Mouse (Mus musculus) T-cell, adult 2 months (primary cell): ENCODE results near the gene Kcnt2.

Experiments
- DNase-seq: peaks from one replicate; pipeline ENCODE4 v3.0.0; 2022; ENCODE audit warnings: low spot score

The Kcnt2 gene

DNA sequence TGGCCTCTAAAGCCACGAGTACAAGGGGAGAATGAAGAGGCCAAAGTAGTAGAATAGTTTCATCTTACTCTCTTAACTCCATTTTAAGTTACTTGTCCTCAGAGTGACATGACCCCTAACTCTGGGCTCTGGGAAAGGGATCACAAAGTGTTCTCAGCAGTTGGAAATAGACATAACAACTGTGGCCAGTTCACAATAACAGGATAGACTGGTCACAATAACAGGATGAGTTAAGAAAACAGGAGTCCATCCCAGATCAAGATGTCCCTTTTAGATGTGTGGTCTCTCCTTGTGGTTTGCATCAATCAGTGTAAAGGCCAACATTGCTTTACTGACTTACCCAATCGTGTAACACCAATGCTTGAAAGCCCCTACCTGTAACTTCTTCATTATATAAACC lies 132.8 kb downstream of the Kcnt2 start:
- no peak for DNase-seq

DNA sequence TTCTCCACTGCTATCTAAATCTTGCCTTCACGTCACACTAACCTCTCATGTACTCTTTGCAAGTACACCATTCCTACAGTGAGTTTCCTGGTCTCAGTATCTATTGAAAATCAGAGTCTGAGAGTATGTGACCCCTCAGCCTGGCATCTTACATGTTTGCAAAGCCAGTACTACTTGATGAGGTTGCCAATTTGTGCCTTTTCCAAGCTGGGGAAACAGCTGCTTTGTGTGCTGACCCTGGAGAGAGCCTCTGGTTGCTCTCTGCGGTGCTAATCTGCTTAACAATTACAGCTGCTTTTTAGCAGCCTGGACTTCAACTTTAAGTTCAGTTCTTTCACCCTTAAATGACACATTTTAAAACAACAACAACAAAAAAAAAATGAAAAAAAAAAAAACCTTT lies 133.6 kb downstream of the Kcnt2 start:
- no peak for DNase-seq

GRCm38 (mm10) chr1:140381093-140381492 lies 135.1 kb downstream of the Kcnt2 start:
- DNase-seq: no peak

- DNase-seq: no peak
These were observed 144.3 kb downstream of the Kcnt2 start for GRCm38 (mm10) chr1:140390301-140390700.

- DNase-seq: no peak
These were observed 151.8 kb downstream of the Kcnt2 start for GRCm38 (mm10) chr1:140397756-140398155.

GRCm38 (mm10) chr1:140406631-140407288 lies 160.8 kb downstream of the Kcnt2 start:
- DNase-seq: no peak

DNA sequence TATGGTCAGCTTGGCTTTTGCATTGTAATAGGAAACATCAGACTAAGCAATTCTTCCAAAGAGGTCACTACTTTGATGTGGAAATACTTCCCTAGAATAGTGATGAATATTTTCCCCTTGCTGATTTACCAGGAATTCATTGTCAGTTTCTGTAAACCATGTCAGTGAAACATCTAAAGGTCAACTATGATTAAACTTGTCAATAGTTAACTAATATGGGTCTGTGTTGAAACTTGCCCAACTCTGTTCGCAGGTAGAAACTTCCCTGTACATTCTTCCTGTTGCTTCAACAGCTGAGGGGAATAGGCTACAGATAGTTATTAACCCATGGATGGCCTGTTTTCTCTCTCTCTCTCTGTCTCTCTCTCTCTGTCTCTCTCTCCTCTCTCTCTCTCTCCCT lies 169.8 kb downstream of the Kcnt2 start:
- DNase-seq: no peak

DNA sequence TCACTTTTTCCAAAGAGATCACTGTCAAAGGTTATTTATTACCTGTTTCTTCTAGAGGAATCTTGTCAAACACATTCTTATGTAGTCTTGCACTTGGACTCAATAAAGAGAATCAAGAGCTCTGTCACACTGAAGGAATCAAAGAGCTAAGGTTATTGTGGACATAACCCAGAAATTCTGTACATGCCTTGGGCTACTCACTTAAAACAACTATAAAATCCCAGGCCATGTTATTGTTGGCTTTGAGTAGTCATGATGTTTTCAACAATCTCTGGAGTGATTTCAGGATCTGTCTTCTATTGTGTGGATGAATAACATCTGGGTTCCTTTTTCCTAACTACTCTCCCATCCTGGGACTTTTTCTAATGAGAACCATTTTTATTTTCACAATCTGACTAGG lies 177.0 kb downstream of the Kcnt2 start:
- no peak for DNase-seq

DNA sequence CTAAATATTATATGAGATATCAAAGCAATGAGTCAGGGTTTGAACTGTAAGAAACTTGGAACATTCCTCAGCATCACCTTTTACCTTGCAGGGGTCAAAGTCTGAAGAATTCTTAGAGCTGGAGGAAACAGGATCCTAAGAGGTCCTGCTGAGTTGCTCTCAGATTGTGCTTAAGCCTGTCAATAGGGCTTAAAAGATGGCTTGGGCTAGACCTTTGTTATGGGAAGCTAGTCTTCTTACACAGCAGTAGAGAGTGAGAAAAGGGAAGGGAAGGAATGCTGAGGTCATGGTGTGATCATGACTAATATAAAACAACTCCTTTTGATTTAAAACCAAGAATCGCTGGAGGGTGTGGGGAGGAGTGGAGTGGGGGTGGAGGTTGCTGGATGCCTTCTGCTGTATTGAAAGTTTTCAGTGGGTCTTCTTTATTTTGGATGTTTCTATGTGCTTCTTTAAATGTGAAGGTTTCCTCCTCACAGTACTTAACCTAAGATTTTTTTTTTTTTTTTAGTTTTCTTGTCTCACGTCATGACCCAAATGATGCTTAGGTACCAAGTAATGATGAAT lies 183.4 kb downstream of the Kcnt2 start:
- DNase-seq: no peak

- no peak for DNase-seq
These were observed 186.1 kb downstream of the Kcnt2 start for GRCm38 (mm10) chr1:140432039-140432438.

DNA sequence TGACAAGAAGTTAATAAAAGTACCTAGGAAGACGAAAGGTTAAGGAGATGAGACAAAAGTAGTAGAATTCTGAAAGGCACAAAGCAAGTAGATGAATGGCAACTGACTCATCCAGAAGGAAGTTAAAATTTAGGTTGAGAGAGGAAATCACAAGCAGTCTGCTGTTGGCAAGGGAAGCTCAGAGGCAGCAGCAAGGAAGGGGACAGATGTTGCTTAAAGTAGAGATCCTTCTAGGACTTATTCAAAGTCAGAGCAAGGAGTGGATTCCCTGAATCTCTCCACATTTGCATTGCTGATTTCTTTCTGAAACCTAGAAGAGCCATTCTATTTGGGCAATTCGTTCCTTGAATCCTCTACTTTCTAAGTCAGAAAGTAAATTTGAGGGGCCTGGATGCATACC lies 188.8 kb downstream of the Kcnt2 start:
- no peak for DNase-seq

DNA sequence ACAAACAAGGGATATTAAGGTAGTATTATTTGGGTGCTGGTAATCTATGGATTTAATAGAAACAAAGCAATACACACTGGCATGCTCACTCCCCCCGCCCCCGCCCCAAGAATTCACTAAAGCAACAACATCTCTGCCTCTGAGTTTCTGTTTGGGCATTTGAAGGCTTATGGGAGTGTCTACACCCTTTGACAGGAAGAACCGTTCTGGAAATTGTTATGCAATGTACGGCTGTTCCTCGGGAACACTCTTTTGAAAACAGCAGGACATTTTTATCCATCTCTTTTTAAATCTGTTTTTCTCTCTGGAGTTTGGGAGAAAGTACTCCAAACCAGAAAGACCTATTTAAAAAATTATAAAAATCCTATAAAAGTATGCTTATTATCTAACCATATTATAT lies 192.2 kb downstream of the Kcnt2 start:
- DNase-seq: no peak

DNA sequence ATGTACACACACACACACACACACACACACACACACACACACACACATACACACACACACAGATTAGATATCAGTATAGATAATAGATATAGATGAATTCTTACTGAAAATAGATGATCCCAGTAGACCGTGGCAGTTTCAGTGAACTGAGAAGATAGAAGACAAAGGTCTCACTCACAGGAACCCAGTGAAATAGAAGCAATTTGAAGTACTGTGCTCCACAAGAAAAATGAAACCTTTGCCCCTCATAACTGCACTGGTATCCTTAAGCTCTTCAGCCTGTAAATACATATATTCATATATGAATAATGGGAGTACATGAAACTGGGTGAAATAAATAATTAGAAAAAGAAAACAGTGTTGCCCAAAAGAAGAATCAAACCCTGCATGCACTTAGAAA lies 197.9 kb downstream of the Kcnt2 start:
- DNase-seq: no peak

DNA sequence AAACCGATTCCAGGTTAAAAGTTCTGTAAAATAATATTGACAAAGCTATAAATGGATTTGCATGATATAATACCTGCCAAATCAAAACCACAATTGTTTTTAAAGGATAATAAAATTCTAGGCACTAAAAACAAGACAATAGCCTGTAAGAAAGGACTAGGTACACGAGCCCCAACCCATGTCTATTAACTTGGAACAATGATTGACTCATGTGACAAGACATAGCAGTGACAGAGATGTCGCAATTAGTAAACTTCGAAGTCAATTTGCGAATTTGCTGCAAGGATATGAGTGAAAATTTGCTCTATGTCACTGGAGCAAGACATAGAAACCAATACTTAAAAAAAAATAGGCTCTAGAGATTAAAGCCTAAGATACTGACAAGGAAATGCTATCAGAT lies 198.4 kb downstream of the Kcnt2 start:
- DNase-seq: no peak

DNA sequence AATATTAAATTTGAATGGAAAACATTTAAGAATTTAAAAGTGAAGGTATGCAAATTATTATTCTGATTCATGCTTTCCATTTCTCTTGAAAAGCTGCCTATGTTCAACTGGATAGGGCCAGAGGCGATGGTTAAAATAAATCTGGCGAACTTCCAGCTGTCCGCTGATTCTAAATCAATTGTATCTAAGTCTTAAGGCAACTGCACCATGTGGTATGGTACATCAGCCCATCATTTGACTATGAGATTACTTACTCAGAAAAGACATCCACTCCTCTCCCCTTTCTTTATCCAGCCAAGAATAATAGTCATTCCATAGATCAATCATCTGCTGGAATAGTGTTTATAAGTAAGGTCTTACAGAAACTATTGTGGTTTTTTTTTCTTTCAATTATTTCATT lies 205.5 kb downstream of the Kcnt2 start:
- DNase-seq: no peak

- DNase-seq: no peak
These were observed 206.0 kb downstream of the Kcnt2 start for GRCm38 (mm10) chr1:140451924-140452323.

DNA sequence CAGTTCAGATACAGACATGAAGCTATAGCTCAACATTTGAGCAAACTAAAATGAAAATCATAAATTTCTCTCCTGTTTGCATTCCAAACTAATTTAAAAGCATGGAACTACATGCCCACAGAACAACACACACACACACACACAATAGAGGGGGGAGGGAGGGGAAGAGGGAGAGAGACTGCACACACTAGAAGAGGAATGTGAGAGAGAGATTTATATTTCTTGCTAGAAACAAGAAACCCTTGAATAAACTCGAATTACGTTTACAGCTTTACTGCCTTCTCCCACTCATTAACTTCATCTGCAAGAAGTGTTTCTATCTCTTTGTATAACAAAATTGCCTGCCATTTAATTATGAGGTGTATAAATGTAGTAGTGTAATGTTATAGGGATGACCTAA lies 209.9 kb downstream of the Kcnt2 start:
- DNase-seq: no peak

GRCm38 (mm10) chr1:140456873-140457272 lies 210.9 kb downstream of the Kcnt2 start:
- DNase-seq: no peak

DNA sequence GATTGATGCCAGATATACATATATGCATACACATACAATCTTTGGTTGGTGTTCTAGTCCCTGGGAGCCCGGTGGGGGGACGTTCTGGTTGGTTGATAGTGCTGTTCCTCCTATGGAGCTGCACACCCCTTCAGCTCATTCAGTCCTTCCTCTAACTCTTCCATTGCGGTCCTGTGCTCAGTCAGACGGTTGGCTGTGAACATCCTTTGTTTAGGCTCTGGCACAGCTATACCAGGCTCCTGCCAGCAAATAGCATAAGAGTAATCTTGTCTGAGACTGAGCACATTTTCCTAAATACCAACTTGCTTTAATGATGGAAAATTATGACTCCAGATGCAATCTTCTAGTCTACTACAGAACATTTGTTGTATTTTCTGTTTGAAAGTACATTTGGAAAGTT lies 222.4 kb downstream of the Kcnt2 start:
- DNase-seq: no peak

GRCm38 (mm10) chr1:140469586-140469985 lies 223.6 kb downstream of the Kcnt2 start:
- DNase-seq: no peak

DNA sequence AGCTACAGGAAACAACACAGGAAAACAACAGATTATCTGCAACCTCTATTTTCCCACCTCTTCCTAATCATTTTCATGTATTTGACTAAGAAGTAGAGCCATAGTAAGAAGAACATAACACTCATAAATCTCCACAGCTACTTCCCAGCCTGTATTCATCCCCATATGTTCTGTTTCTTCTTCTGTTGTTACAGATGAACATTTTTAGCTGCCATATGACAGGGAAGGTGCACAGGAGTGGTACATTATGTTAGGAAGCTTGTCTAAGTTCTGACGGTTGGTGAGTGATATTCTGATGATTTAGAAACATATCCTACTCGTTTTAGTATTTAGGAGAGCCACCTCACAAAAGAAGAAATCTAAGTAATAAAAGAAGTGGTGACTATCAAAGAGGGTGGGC lies 231.0 kb downstream of the Kcnt2 start:
- no peak for DNase-seq

DNA sequence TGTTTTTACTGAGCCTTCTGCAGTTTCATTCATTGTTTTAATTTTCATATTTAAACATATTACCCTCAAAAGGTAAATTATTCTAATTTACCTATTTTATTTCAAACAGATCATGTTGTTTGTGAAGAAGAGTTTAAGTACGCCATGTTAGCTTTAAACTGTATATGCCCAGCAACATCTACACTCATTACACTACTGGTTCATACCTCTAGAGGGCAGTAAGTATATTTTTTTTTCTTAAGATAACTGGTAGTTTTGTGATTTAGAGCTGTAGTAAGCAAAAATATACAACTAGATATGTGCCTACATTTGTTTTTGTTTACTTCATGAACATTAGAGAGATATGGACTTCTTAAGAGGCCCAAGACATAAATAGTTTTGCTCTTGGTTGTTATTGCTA lies 238.1 kb downstream of the Kcnt2 start:
- no peak for DNase-seq

- DNase-seq: no peak
These were observed 243.9 kb downstream of the Kcnt2 start for GRCm38 (mm10) chr1:140489816-140490215.

GRCm38 (mm10) chr1:140491406-140491805 lies 245.4 kb downstream of the Kcnt2 start:
- DNase-seq: no peak
